Mouse (Mus musculus) intestine, embryonic 15.5 days (tissue): Measurements from ENCODE around the gene Qprt. TPM values are rescaled to one million over a fixed set of nuclear protein-coding genes. Genes with fewer than 3 reads are reported as not detected.

Source experiments
- ATAC-seq: fragments of 200-750 bp; cut with Nextera tagmentation; 2 replicates; pipeline ENCODE4 v1.8.0; 2017; ENCODE audit warnings: moderate TSS enrichment, moderate library complexity
- H3K27ac ChIP-seq: fragments of 300-500 bp; sonication (generic); 2 replicates; pipeline ENCODE4 v1.5.1; 2015; ENCODE audit warnings: mild to moderate bottlenecking, inconsistent platforms
- H3K27me3 ChIP-seq: fragments of 300-500 bp; sonication (generic); replicated peaks from 2 replicates; pipeline ENCODE4 v1.6.1; 2015; ENCODE audit warnings: inconsistent platforms
- H3K36me3 ChIP-seq: fragments of 300-500 bp; sonication (generic); 2 replicates; pipeline ENCODE4 v1.6.1; 2015; ENCODE audit warnings: inconsistent platforms
- H3K4me1 ChIP-seq: fragments of 300-500 bp; sonication (generic); replicated peaks from 2 replicates; pipeline ENCODE4 v1.6.1; 2015; ENCODE audit warnings: inconsistent platforms
- H3K4me2 ChIP-seq: fragments of 300-500 bp; sonication (generic); replicated peaks from 2 replicates; pipeline ENCODE4 v1.6.1; 2015; ENCODE audit warnings: mild to moderate bottlenecking, inconsistent platforms
- H3K4me3 ChIP-seq: fragments of 300-500 bp; sonication (generic); replicated peaks from 2 replicates; pipeline ENCODE4 v1.5.1; 2015; ENCODE audit warnings: inconsistent platforms
- H3K9ac ChIP-seq: fragments of 300-500 bp; sonication (generic); 2 replicates; pipeline ENCODE4 v1.6.1; 2015; ENCODE audit warnings: inconsistent platforms
- H3K9me3 ChIP-seq: fragments of 300-500 bp; sonication (generic); 2 replicates; pipeline ENCODE4 v1.6.1; 2016; ENCODE audit warnings: inconsistent platforms
- whole genome bisulfite sequencing: fragments of 180-500 bp; shearing (Covaris S2); methylation state at CpG from one replicate; pipeline ENCODE4 v1.1.7; 2015; 5-methylcytosine and 5-hydroxymethylcytosine counted together
- polyA plus RNA-seq: library from polyadenylated mRNA; unstranded; fragments of >200 nt; fragmentation: Nextera tagmentation; extraction: Ambion mirVana; gene quantifications from 2 replicates; pipeline ENCODE4 v1.2.1, GENCODE M21; 2015

Qprt gene
- polyA plus RNA-seq: 5.3 and 6.1 TPM in 2 replicates

DNA sequence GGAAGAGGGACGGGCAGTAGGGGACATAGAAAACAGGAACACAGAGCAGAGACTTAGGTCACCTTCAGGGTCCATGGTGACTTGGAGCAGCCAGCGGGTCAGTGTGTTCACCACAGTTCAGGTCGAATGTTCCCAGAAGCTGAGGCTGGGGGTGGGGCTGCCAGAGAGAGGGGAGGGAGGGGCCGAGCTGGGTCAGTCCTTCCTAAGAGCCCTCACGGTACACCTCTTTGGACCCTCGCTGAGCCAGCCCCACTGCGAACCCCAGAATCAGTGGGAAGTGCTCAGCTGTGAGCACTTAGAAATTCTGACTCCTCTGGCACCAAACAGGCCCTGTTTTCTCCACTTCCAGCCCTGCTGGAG lies at the start of gene Qprt:
Qprt (minus strand) TSS at position 316 of the 360 bp plus-strand sequence.
- 11% methylated on average over 7 of the region's 7 CpGs for whole genome bisulfite sequencing
- Histone ChIP-seq H3K4me2 (peak within 1 kb of the TSS; percentile 47), H3K4me1 (peaks cover 22% of the 10 kb centered on the region)

GRCm38 (mm10) chr7:127166501-127166900 lies 44.5 kb upstream of the Qprt start:
- Histone ChIP-seq H3K4me2 (no peak overlapping the region), H3K36me3 (no peaks in the 10 kb centered on the region), H3K9me3 (no peaks in the 10 kb centered on the region), H3K27ac (no peak overlapping the region), H3K4me3 (no peak overlapping the region), H3K9ac (no peak overlapping the region), H3K27me3 (no peaks in the 10 kb centered on the region), H3K4me1 (no peaks in the 10 kb centered on the region)
- ATAC-seq: no peak
- 85% methylated on average over 5 of the region's 5 CpGs for WGBS

More for the DNA sequence above, at the start of gene Qprt:
- peak; percentile 50 for ATAC-seq
- Histone ChIP-seq H3K4me3 (0 out of 2 replicates have a peak within 1 kb of the TSS, but pooled peaks have one; percentile 0), H3K36me3 (no peaks in the 10 kb centered on the region), H3K27ac (no peak within 1 kb of the TSS), H3K9ac (no peak within 1 kb of the TSS; the same call in 1 of the 2 replicates), H3K9me3 (no peaks in the 10 kb centered on the region), H3K27me3 (no peaks in the 10 kb centered on the region)

DNA sequence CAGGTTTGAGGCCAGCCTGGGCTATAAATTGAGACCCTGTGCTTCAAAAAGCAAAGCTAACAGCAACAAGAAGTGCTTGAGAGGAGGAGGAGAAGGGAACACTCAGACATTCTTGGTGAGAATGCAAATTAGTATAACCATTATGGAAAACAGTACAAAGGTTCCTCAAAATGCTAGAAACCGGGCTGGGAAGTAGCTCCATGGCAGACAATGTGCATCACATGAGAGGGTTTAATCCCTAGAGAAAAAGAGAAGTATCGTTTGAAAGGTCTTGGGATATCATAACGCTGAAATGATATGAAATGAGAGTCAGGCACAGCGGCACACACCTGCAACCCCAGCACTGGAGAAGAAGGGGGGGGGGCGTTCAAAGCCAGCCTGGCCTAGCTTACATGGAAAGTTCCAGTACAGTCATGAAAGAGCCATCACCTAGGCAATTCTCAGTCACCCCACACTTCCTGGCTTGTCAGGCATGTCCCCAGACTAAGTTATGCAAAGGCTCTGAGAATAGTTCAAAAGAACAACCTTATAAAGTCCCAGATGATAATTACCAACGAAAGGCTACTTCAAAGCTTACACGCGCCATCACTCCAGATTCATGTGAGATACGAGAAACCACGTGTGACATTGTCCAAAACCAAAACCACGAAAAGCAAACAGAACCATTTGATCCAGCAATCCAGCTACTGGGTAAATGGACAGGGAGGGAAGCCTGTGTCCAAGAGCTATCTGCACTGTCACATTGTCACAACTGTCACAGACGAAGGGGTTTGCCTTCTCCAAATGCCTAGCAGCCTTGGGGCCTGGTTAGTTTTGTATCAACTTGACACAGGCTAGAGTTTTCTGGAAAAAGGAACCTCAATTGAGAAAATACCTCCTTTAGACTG lies 43.8 kb upstream of the Qprt start:
- Histone ChIP-seq H3K4me1 (no peaks in the 10 kb centered on the region), H3K9ac (no peak overlapping the region), H3K9me3 (no peaks in the 10 kb centered on the region), H3K4me3 (no peak overlapping the region), H3K27me3 (no peaks in the 10 kb centered on the region), H3K36me3 (no peaks in the 10 kb centered on the region), H3K27ac (no peak overlapping the region), H3K4me2 (no peak overlapping the region)
- WGBS: 88% methylated on average over 12 of the region's 12 CpGs
- no peak for ATAC-seq

- Histone ChIP-seq H3K9ac (no peak overlapping the region), H3K4me3 (no peak overlapping the region), H3K4me1 (no peaks in the 10 kb centered on the region), H3K27me3 (no peaks in the 10 kb centered on the region), H3K9me3 (no peaks in the 10 kb centered on the region), H3K27ac (no peak overlapping the region), H3K36me3 (no peaks in the 10 kb centered on the region), H3K4me2 (no peak overlapping the region)
- no peak for ATAC-seq
- WGBS: 80% methylated on average over 4 of the region's 4 CpGs
Measured at GRCm38 (mm10) chr7:127164002-127164401, 42.0 kb upstream of the Qprt start.

DNA sequence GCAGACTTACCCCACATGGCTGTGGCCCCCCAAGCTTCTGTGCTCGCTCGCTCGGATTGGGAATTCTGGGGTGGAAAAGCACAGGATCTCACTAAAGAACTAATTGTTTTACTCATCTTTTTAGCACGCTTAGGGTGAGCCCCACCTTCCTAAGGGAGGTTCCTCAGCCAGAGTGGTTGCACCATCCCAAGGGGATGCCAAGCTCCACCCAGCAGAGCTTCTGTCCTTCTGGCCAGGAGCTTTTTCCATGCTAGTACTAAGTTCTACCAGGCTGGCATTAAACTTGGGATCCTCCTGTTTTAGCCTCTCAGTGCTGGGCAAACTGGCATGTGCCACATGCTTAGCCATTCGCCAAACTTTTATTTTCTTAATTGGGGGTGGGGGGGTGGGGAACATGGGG lies 40.5 kb upstream of the Qprt start:
- no peak overlapping the region for H3K9ac ChIP-seq
- H3K27me3 ChIP-seq: no peaks in the 10 kb centered on the region
- WGBS: 92% methylated on average over 5 of the region's 5 CpGs
- no peak overlapping the region for H3K27ac ChIP-seq
- H3K36me3 ChIP-seq: no peaks in the 10 kb centered on the region
- no peak overlapping the region for H3K4me3 ChIP-seq
- H3K4me1 ChIP-seq: no peaks in the 10 kb centered on the region
- no peak overlapping the region for H3K4me2 ChIP-seq
- ATAC-seq: no peak
- no peaks in the 10 kb centered on the region for H3K9me3 ChIP-seq

DNA sequence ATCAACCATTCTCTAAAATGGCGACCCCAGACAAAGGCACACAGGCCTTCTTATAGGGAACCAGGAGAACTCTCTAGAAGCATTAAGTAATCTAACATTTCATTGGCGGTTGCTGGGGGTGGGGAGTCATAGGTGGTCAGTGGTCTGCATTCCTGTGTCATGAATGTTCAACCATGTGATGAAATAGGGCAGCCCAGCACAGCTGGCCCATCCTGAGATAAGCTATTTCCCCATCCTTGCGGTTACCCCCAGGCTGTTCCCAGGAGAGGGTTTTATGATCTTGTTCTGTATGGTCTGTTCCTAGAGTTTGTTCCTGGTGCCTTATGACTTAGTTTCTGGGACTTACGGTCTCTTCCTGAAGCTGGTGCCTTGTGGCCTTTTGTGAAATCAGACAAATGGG lies 35.5 kb upstream of the Qprt start:
- no peak overlapping the region for H3K4me2 ChIP-seq
- ATAC-seq: no peak
- H3K4me1 ChIP-seq: no peaks in the 10 kb centered on the region
- no peak overlapping the region for H3K4me3 ChIP-seq
- no peaks in the 10 kb centered on the region for H3K9me3 ChIP-seq
- no peaks in the 10 kb centered on the region for H3K36me3 ChIP-seq
- no peak overlapping the region for H3K9ac ChIP-seq
- H3K27ac ChIP-seq: no peak overlapping the region
- no peaks in the 10 kb centered on the region for H3K27me3 ChIP-seq
- 82% methylated on average over 4 of the region's 4 CpGs for WGBS

- Histone ChIP-seq H3K4me2 (no peak overlapping the region), H3K9ac (no peak overlapping the region), H3K36me3 (no peaks in the 10 kb centered on the region), H3K27ac (no peak overlapping the region), H3K4me1 (no peaks in the 10 kb centered on the region), H3K9me3 (no peaks in the 10 kb centered on the region), H3K4me3 (no peak overlapping the region), H3K27me3 (no peaks in the 10 kb centered on the region)
- no peak for ATAC-seq
- WGBS: 62% methylated on average over 3 of the region's 3 CpGs
Measured at GRCm38 (mm10) chr7:127153477-127153876, 31.5 kb upstream of the Qprt start.

DNA sequence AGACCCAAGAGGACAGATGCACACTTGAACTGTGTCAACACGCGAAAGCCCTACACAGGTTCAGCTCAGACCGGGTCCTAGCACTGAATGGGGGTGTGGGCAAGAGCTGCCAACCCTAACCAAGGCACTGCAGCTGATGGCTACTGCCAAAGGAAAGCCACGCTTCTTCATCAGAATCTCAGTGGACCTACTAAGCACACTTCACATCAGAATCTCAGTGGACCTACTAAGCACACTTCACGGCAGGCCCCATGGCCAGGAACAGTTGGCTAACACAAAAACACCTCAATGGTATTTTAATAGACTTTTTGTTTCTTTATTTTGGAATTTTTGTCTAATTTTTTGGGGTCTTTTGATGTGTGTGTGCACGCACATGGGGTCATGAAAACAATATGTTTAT lies 30.4 kb upstream of the Qprt start:
- Histone ChIP-seq H3K9ac (no peak overlapping the region), H3K4me2 (no peak overlapping the region), H3K36me3 (no peaks in the 10 kb centered on the region), H3K27ac (no peak overlapping the region), H3K4me3 (no peak overlapping the region), H3K9me3 (no peaks in the 10 kb centered on the region), H3K27me3 (no peaks in the 10 kb centered on the region), H3K4me1 (no peaks in the 10 kb centered on the region)
- no peak for ATAC-seq
- 89% methylated on average over 6 of the region's 6 CpGs for WGBS

- Histone ChIP-seq H3K4me2 (no peak overlapping the region), H3K9me3 (no peaks in the 10 kb centered on the region), H3K27me3 (no peaks in the 10 kb centered on the region), H3K4me3 (no peak overlapping the region), H3K9ac (no peak overlapping the region), H3K4me1 (no peaks in the 10 kb centered on the region), H3K27ac (no peak overlapping the region), H3K36me3 (no peaks in the 10 kb centered on the region)
- WGBS: 40% methylated on average over 3 of the region's 3 CpGs
- no peak for ATAC-seq
Measured at GRCm38 (mm10) chr7:127147901-127148300, 25.9 kb upstream of the Qprt start.

- Histone ChIP-seq H3K36me3 (no peaks in the 10 kb centered on the region), H3K4me1 (no peaks in the 10 kb centered on the region), H3K4me3 (no peak overlapping the region), H3K27ac (no peak overlapping the region), H3K9me3 (no peaks in the 10 kb centered on the region), H3K4me2 (no peak overlapping the region), H3K27me3 (no peaks in the 10 kb centered on the region), H3K9ac (no peak overlapping the region)
- ATAC-seq: no peak
- WGBS: 69% methylated on average over 2 of the region's 2 CpGs
Measured at GRCm38 (mm10) chr7:127146267-127146603, 24.2 kb upstream of the Qprt start.

DNA sequence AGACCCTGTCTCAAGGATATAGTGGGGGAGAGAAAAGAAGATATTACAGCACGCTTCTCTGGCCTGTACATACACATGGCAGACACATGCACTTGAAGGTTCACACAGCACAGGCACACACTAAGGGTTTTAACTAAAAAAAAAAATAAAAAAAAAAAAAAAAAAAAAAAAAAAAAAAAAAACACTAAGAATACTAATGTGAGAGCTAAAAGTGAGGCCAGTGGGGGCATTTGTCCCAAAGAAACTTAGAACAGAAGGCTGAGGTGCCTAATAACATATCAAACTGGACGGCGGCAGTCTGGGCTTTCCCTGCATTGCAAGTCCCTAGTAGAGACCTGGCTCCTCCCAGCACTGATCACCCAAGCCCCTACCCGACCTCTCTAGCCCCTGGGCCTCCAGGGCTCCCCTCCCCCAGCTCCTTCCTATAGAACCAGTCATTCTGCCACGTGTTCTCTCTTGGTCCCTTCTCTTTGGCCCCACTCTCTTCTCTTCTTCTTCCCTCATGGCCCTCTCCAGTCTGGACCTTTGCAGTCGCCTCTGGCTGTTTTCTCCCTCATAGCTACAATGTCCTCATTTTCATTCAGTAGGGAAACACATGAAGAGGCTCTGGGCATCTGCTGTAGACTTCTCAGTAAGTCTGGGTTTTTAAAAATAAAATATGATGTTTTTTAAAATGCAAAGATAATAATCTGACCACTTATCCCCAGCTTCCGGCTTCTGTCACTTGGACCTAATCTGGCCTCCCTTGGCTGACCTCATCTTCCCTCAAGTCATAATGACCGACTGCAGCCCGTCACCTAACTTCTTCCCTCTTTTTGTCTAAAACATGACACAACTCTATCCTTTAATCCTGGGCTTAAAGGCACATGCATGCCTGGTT lies 23.6 kb upstream of the Qprt start:
- Histone ChIP-seq H3K4me2 (no peak overlapping the region), H3K36me3 (no peaks in the 10 kb centered on the region), H3K9ac (no peak overlapping the region), H3K27me3 (no peaks in the 10 kb centered on the region), H3K4me1 (no peaks in the 10 kb centered on the region), H3K27ac (no peak overlapping the region), H3K9me3 (no peaks in the 10 kb centered on the region), H3K4me3 (no peak overlapping the region)
- 54% methylated on average over 9 of the region's 9 CpGs for WGBS
- ATAC-seq: no peak

DNA sequence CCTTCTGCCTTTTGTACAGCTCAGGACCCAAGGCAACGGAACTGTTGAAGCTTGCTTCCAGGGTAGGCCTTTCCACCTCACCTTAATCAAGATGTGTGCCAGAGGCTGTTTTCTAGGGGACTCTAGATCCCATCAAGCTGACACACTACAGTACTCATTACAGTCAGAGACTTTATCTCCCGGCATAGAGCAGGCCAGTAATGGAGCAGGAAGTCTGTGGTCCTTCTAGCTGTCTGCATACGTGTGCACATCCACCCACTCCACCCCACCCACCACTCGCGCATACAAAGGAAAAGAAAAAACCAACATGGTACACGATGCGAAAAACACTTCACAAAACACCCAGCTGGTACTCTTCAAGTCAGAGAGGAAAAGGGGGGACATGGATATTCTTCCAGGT lies 22.4 kb upstream of the Qprt start:
- ATAC-seq: no peak
- 86% methylated on average over 7 of the region's 7 CpGs for WGBS
- Histone ChIP-seq H3K4me1 (no peaks in the 10 kb centered on the region), H3K27ac (no peak overlapping the region), H3K9ac (no peak overlapping the region), H3K4me2 (no peak overlapping the region), H3K4me3 (no peak overlapping the region), H3K36me3 (no peaks in the 10 kb centered on the region), H3K9me3 (no peaks in the 10 kb centered on the region), H3K27me3 (no peaks in the 10 kb centered on the region)
